Mouse (Mus musculus) 3T3-L1 (cell line): ENCODE data around the gene Arid2.
"Not testable (repeated sequence)": the region's sequence is repeated elsewhere in the genome, so short reads cannot be mapped to it uniquely, and the experiment has no call there.

Experiments
- DNase-seq: peaks from one replicate; pipeline ENCODE4 v3.0.0-alpha.2; 2015; ENCODE audit warnings: low read depth, low spot score

Gene Arid2

DNA sequence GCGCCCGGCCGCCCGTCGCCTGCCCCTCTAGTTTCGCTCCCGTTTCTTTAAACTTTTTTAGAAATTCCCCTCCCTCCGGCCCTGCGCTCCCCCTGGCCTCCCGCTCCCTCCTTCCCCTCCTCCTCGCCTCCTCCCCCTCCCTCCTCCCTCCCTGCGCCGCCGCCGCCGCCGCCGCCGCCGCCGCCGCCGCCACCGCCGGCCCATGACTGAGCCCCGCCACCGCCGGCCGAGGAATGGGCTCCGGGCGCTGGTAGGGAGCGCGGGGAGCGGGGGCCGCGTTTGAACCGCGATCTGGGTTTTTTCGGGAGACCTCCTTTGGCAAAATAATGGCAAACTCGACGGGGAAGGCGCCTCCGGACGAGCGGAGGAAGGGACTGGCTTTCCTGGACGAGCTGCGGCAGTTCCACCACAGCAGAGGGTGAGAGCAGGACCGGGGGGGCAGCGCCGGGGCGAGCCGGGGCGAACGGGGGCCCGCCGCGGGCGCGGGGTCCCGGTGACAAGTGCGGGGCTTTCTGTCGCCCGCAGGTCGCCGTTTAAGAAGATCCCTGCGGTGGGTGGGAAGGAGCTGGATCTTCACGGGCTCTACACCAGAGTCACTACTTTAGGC lies at the start of gene Arid2:
Arid2 (plus strand) TSS at position 150 of the 607 bp plus-strand sequence.
- peak; percentile 68 for DNase-seq

DNA sequence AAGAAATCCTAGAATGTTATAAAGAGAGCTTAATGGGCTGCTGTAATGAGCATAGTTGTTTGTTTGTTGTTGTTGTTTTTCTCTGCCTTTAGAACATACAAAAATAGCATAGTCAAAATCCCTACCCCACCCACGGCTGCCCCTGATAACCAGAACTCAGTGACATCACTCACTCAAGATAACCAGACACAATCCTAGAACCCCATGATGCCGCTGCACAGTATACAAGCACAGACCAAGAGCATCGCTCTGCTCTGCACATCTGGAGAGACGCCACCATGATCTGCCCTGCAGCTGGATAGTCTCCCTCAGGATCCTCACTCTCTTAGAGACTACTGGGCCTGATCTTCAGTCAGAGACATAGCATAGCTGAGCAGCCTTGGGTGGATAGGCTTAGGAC lies 49.2 kb upstream of the Arid2 start:
- DNase-seq, result no peak

DNA sequence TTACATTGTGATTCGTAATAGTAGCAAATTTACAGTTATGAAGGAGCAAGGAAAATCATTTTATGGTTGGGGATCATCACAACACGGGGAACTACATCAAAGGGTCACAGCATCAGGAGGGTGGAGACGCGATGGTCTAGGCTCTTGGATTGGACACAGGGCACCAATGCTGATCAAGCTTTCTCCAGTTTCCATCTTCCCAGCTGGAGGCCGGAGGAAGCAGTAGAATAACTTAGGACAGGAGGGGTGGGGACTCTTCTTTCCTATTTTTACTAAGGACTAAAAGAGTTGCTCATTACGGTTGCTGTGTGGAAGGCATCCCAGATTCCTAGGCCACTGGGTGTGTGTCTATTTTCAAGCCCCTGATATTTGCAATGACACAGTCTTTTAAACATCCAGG lies 43.1 kb upstream of the Arid2 start:
- DNase-seq, result no peak

DNA sequence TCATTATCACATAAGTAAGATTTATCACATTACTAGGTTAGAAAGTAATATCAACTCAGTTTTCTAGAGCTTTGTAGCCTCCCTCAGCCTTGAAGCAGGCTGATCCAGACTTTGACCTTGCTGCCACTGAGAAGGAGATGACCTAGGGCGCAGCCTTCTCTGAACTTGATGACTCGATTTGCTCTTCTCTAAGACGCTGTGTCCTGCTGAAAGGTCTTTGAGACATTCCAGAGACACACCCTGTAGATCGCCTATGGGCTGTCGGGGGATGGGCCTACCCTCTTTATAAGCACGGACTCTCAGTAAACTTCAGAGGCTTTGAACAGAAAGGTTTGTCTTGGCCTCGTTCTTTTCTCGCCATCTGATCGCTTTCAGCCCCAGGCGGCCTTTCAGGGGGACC lies 42.6 kb upstream of the Arid2 start:
- DNase-seq, result not testable (repeated sequence)

DNA sequence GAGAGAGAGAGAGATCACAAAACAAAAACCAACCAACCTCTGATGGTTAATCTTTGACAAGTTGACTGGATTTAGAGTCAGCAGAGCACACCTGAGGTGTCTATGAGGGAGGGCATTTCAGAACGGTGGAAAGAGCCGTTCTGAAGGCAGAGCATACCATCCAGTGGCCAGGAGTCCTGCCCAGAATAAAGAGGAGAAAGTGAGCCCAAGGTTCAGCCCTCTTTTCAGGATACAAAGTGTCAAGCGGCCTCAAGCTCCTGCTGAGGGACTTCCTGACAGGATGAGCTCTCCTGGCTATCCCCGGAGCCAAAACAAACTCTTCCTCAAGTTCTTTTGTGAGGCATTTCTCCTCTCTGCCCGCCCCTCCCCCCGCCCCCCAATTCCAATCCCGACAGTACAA lies 33.5 kb upstream of the Arid2 start:
- no peak for DNase-seq

DNA sequence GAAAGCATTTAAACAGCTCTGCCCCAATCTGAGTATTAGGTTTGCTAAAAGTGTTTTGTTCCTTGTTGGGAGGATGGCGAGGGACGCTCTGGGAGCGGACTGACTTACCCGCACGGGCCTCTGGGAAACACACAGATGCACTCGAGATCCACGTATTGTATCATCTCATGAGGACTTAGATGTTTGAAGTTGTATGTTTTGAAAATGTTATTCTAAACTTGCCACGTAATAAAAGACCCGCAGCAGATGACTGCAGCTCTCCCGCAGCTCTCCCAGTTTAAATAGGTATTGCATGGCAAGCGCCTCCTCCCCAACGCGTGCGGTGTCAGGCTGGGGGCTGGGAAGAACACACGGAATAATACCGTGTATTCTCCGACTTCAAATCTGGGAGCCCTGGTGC lies 33.0 kb upstream of the Arid2 start:
- no peak for DNase-seq

DNA sequence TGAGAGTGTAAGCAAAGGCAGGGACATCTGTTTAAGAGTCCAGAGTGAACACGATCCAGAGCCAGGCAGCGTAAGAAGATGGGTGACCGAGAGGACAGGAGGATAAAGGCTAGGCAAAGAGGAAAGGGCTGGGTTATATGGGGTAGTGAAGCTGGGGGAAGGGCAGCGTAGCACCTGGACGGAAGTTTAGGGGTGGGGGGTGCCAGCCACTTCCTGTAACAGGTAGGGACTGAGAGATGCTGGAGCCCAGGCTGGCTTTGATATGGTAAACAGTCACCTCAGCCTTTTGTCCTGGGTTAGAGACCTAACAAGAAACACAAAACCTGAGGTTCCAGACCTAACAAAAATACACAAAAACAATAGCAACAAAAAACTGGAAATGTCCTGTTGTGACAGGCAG lies 29.5 kb upstream of the Arid2 start:
- DNase-seq, result no peak

DNA sequence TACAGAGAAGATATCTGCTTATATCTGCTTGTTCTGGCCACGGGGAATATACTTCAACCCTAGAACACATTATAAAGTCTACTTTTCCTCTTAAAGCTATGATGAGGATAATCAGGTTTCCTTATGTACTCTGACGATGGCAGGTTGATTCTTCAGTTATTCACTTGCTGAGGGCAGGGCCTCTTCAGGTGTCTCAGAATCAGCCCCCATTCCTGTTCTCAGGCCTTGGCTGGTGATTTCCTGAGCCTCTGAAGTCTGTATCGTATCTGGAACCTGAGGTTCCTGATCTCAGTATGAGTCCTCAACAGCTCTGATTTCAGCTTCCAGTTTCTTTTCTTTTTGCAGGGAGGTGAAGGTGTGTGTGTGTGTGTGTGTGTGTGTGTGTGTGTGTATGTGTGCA lies 22.7 kb upstream of the Arid2 start:
- DNase-seq, result no peak

DNA sequence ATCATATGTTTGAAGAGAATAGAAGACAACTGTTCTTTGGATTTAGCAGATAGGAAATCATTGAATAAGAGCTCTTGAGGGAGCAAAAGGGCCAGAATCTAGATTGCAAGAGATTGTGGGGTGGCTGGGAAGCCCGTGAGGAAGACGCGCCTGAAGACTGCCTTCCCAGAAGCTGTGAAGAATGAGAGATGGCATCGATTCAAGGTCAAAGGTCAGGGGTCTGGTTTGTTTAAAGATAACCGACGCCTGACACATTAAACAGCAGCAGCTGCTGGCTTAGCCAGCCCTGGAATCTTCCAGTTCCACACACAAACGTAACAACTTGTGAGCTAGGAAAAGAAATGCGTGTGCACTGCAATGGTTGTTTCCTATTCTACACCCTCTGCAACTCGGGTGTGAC lies 19.4 kb upstream of the Arid2 start:
- no peak for DNase-seq

DNA sequence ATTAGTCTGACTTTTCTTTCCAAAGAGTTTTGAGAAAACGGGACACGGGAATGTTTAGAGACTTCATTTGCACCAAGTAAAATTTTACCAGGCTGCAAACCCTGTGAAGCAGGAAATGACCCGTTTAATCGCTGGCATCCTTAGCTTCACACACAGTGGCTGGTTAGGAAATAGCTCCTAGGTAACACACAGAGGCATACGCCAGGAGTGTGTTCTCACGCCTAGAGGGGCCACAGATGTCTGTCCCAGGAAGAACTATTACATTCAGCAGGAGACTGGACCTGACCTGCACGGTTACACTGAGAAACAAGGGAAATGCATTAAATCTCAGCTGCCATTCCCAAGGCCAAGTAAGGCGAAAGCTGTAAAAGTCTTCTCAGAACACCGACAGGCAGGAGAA lies 18.7 kb upstream of the Arid2 start:
- DNase-seq, result no peak

DNA sequence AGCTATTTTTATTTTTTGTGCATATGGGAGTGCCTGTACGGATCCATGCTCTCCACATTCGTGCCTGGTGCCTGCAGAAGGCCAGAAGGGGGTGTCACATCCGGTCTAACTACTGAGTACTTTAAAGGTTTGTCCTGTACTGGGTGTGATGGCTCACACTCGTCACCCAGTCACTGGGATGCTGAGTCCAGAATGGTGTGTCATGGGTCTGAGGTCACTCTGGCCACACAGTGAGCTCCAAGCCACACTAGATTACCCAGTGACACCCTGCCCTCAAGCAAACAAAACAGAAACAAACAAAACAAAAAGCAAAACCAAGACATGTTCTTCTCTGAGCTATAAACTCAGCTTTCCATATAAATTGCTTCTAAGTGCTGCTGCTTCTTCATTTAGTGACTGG lies 17.9 kb upstream of the Arid2 start:
- DNase-seq, result no peak

DNA sequence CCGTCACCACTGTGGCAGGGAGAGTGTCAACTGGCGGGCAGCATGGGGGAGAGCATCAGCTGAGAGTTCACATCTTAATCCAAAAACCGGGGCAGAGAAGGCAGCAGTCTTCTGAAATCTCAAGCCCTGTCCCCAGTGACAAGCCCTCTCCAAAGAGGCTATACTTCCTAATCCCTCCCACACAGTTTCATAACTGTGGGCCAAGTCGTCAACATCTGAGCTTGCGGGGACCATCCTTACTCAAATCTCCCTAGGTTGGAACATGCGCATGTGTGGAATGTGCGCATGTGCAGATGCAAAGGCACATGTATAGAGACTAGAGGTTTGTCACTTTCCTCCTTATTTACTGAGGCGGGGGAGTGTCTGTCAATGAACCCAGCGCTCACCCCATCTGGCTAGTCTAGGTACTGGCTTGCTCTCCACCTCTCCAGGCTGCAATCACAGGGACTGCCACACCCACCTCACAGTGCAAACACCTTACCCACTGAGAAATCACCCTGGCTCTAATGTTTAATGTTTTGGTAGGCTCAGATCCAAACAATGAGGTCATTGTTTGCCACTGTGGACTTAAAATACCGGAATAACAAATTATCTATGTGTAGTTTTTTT lies 16.9 kb upstream of the Arid2 start:
- DNase-seq, result peak; percentile 34

DNA sequence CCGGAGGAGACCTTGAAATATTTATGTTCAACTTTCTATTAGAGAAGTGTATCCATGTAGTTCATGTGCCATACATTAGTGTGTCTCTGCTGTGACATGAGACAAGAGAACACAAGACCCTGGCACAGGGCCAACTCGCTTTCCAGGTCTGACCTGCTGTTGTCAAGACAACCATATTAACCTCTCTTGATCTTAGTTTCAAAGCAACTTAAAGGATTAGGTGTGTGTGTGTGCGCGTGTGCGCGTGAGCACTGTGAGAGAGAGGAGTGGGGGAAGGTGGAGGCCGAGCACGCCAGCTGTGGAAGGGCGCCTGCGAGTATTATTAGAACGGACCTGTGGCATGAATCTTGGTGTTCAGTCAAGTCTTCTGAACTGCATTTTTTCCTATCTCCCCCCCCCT lies 15.0 kb upstream of the Arid2 start:
- DNase-seq, result no peak

DNA sequence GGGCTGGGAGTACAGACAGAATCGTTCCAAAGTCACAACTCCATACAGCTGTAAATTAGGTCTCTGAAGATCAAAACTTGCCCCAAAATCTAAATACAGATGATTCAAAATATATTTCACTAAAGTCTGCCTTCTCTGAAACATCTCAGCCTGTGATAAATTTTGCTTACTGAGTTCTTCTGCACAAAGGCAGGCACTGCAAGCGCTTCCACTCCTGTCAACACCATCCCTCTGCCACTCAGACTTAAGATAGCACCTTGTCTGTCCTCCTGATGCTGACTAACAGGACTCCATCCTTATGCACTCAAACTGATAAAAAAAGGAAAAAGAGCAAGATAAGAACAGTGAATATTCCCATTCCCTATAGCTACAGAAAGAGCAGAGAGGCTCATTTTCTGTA lies 13.0 kb upstream of the Arid2 start:
- no peak for DNase-seq

DNA sequence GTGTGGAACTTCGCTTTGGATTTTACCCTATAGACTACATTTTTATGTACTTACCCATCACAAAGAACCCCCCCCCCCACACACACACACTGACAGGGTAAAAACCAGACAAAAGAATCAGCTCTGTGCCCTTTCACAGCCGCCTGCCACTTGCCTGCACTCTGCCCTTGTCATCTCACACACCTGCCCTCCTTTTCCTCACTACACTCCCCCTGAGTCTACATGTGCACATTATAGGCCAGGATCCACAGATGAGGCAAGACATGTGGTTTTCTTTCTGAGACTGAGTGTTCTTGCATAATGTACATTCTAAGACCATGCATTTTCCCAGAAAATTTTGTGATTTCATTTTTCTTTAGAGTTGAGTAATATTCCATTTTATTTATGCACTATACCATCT lies 12.1 kb upstream of the Arid2 start:
- no peak for DNase-seq

DNA sequence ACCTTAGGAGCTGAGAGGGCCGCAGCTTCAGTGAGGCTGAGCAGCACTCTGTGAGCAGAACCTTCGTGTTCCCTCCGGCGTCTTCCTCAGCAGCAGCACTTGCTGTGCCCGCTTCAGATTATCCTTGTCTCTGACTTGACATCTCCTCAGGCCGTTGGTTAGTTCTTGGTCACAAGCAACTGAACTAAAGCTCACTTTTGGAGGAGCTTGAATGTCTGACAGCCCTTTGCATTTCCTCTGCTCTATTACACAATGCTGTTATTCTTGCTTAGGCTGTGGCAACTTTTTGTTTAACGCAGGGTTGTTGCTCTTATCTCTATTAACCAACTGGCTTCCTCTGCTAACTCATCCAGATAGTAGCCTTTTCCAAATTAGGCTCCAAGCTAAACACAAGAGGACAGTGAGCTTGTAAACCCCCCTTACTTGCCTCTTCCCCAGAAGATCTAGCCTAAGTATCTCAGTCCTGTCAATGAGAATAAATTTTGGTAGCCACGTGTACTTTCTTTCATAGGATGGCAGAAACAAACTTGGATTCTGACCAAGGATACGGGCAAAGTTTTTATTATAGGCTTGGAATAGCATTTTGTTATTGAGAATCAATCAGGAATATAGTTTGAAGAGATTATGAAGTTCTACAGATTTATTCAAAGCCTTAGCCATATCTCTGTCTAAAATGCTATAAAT lies 11.4 kb upstream of the Arid2 start:
- no peak for DNase-seq

DNA sequence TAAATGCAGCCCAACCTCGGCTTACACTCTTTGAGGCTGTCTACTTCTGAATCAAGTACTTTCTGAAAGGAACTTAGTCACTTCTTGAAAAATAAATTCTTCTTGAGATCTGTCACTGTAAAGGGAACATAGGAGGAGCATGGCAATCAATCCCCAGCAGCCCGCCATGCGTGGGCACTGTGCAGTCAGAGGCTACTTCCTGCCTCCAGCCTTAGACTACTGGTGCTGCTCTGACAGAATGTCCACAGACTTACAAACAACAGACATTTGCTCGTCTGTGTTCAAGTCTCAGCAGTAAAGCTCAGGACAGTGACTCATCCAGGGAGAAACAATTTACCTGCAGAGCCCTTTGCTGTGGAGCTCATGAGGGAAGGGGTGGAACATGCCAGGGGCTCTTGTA lies 10.3 kb upstream of the Arid2 start:
- no peak for DNase-seq

DNA sequence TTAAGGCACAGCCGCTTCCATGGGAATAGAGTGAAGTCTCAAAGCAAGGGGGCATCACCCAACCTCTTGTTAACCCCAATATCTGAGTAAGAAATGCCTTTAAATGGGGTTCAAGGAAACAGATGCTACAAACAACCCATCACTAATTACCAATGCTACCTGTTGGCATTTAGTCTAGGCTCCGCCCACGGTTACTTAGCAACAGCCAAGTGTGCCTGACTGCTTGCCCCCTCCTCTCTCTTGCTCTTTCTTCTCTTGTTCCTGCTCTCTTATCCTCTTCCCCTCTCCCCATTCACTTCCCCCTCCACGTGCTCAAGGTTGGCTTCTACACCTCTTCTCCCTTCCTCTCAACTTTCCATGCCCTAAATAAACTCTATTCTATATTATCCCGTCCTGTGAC lies 6.1 kb upstream of the Arid2 start:
- DNase-seq, result no peak

DNA sequence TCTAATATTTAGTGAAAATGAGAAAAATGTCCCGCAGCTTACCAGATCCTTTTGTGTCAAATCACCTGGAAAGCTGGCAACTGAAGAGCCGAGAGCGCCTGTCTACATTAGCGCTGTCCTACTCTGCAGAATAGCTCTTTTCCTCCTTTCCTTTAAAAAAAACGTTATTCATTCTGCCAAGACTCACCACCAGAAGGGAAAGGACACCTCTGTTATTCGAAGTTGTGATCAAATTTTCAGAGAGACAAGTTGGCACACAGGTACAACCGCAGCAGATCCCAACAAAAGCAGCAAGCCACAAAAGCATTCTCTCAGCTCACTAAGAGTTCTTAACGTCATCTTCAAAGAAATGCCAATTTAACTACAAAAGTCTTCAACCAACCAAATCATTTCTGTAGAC lies 4.2 kb upstream of the Arid2 start:
- DNase-seq, result no peak

DNA sequence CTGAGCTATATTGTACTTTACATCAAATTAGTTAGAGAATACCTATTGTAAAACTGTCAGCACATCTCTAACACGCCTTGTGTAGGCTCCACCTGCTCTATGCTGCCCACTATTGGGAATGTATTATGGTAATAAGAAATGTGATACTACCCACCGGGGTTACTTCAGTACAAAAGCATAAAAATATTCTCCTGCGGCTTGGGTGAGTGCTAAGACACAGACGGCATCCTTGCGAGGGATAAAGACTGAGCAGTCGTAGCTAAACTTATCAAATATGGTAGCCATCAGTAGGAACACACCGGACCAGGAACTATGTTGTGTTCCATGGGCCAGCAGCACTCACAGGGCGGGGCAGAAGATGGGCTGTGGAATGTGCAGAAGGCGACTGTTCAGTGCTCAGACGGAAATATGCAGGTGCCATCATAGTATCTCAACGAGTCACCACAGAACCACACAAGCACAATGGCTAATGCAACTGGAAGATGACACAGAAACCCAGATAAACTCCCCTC lies 3.3 kb upstream of the Arid2 start:
- DNase-seq, result peak; percentile 75

DNA sequence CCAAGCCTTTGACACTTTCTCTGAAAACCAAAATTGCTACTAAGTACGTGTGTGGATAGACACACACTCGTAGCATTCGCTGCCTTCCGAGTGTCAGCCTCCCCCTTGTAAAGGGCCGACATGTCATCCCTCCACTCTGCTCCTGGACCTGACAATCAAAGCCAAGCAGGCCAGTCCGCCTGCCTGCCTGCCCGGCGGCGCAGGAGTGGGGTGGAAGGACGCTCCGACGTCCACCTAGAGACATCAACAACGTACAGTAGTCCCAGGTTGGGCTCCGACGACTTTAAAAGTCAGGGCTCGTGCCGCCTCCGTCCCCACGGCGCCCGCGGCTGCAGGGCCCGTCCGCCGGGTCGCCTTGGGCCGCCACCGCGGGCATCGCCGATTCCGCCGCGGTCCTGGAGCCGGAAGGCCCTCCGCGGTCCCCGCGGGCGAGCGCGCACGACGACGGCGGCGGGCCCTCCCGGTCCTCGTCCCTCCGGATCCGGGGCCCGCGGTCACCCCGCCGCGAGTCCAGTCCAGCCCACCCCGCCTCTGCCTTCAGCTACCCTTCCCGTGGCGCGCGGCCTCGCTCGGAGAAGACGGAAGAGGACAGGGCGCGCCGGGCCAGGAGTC lies 2.5 kb upstream of the Arid2 start:
- peak; percentile 60 for DNase-seq

DNA sequence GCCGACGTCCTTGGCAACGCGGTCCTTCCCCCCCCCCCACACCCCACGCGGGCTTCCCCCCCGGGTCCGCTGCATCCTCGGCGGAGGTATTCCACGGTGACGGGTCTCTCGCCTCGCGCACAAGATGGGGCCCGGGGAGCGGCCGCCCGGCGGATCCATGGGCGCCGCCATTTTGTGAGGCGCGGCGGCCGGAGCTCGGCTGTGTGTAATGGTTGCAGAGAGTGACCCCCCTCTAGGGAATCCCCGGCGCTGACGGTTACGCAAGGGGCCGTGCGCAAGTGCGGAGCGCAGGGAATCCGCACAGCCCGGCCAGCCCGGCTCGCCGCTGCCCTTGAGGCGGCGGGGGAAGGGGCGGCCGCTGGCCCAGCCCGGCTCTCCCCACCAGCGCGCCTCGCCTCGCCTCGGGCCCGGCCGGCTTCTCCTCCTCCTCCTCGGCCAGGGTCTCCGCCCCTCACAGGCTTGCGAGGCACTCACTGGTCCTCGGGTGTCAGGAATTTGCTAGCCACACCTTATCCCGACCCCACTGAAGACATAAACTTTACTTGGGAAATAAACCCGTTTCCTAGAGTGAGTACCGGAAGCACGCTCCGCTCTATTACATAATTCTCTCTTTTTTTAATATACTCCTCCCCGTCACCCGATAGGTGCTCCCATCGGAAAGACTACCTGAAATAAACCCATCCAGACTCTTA lies 1.8 kb upstream of the Arid2 start:
- DNase-seq, result peak; percentile 92
